Mouse (Mus musculus) hindbrain, postnatal 0 days (tissue): Measurements from ENCODE around the gene Farsa. TPM values are rescaled to one million over a fixed set of nuclear protein-coding genes. Genes with fewer than 3 reads are reported as not detected.
"Not testable (repeated sequence)": the region's sequence is repeated elsewhere in the genome, so short reads cannot be mapped to it uniquely, and the experiment has no call there.

Source experiments
- ATAC-seq: fragments of 200-750 bp; cut with Nextera tagmentation; 2 replicates; pipeline ENCODE4 v1.8.0; 2017; ENCODE audit warnings: mild to moderate bottlenecking, moderate TSS enrichment, moderate library complexity
- DNase-seq: peaks from one replicate; pipeline ENCODE4 v3.0.0-alpha.2; 2015; ENCODE audit warnings: low spot score
- H3K27ac ChIP-seq: fragments of 300-500 bp; sonication (generic); 2 replicates; pipeline ENCODE4 v1.5.1; 2014; ENCODE audit warnings: mild to moderate bottlenecking
- H3K27me3 ChIP-seq: fragments of 300-500 bp; sonication (generic); 2 replicates; pipeline ENCODE4 v1.6.1; 2014; ENCODE audit warnings: low read length, mixed read lengths; ENCODE audit not compliant: insufficient read depth
- H3K36me3 ChIP-seq: fragments of 300-500 bp; sonication (generic); 2 replicates; pipeline ENCODE4 v1.6.1; 2014; ENCODE audit warnings: low read length, mixed read lengths; ENCODE audit not compliant: insufficient read depth
- H3K4me1 ChIP-seq: fragments of 300-500 bp; sonication (generic); 2 replicates; pipeline ENCODE4 v1.6.1; 2014; ENCODE audit warnings: antibody characterized with exemption, low read length, mixed read lengths; ENCODE audit not compliant: insufficient read depth
- H3K4me2 ChIP-seq: fragments of 300-500 bp; sonication (generic); 2 replicates; pipeline ENCODE4 v1.6.1; 2014; ENCODE audit warnings: low read depth, mild to moderate bottlenecking, low read length, moderate library complexity, mixed read lengths
- H3K4me3 ChIP-seq: fragments of 300-500 bp; sonication (generic); 2 replicates; pipeline ENCODE4 v1.5.1; 2014; ENCODE audit warnings: low read length
- H3K9ac ChIP-seq: fragments of 300-500 bp; sonication (generic); replicated peaks from 2 replicates; pipeline ENCODE4 v1.6.1; 2014; ENCODE audit warnings: mild to moderate bottlenecking, low read length, moderate library complexity, mixed read lengths
- H3K9me3 ChIP-seq: fragments of 300-500 bp; sonication (generic); 2 replicates; pipeline ENCODE4 v1.6.1; 2016; ENCODE audit warnings: low read length, mixed read lengths
- CTCF ChIP-seq: IDR thresholded peaks from 2 replicates; pipeline ENCODE4 v1.5.1; 2016; ENCODE audit warnings: antibody characterized with exemption, control low read depth, low read depth
- WGBS: fragments of 180-500 bp; shearing (Covaris S2); extraction: QIAGEN DNeasy Blood & Tissue Kit; methylation state at CpG from one replicate; pipeline ENCODE4 v1.1.7; 2014; 5-methylcytosine and 5-hydroxymethylcytosine counted together
- polyA plus RNA-seq: library from polyadenylated mRNA; unstranded; fragments of >200 nt; fragmentation: Nextera tagmentation; extraction: Ambion mirVana; gene quantifications from 2 replicates; pipeline ENCODE4 v1.2.1, GENCODE M21; 2015
- total RNA-seq: library from RNA; depleted of rRNA; stranded (reverse); fragments of >200 nt; gene quantifications from 2 replicates; pipeline ENCODE4 v1.2.3, GENCODE M21; 2014

The Farsa gene
- total and polyA plus RNA-seq, 2 experiments from 2014 or later, result 86.1 to 89.8 TPM

GRCm38 (mm10) chr8:84902367-84902919, 45.7 kb downstream of the Farsa start:
- Histone ChIP-seq H3K9ac (peak overlapping the region; percentile 47), H3K9me3 (no peaks in the 10 kb centered on the region), H3K4me3 (peak overlapping the region; percentile 46), H3K36me3 (no peaks in the 10 kb centered on the region), H3K27ac (no peak overlapping the region), H3K4me2 (peak overlapping the region; percentile 86), H3K27me3 (no peaks in the 10 kb centered on the region; the same call in 1 of the 2 replicates), H3K4me1 (0 out of 2 replicates have a peak, but pooled peaks cover 4% of the 10 kb centered on the region)
- ATAC-seq (no peak), DNase-seq (no peak)
- TF ChIP-seq CTCF, result no peak
- WGBS, result 5% methylated on average over 24 of the region's 24 CpGs

- ATAC-seq, result peak; percentile 91
- WGBS, result under 1% methylated on average over 66 of the region's 68 CpGs
- H3K4me3 ChIP-seq, result peak overlapping the region; percentile 46
- H3K4me1 ChIP-seq, result 0 out of 2 replicates have a peak, but pooled peaks cover 4% of the 10 kb centered on the region
- DNase-seq, result peak; percentile 93
- H3K36me3 ChIP-seq, result no peaks in the 10 kb centered on the region
- peak overlapping the region; percentile 86 for H3K4me2 ChIP-seq
- 0 out of 2 replicates have a peak overlapping the region, but pooled peaks have one; percentile 23 for H3K27ac ChIP-seq
- H3K9me3 ChIP-seq, result no peaks in the 10 kb centered on the region
- peak overlapping the region; percentile 47 for H3K9ac ChIP-seq
- no peaks in the 10 kb centered on the region; the same call in 1 of the 2 replicates for H3K27me3 ChIP-seq
- TF ChIP-seq CTCF, result peak; percentile 84
Observed at GRCm38 (mm10) chr8:84902920-84903661, 46.3 kb downstream of the Farsa start.

GRCm38 (mm10) chr8:84904351-84904750, 47.6 kb downstream of the Farsa start:
- Histone ChIP-seq H3K4me1 (0 out of 2 replicates have a peak, but pooled peaks cover 4% of the 10 kb centered on the region), H3K9ac (no peak overlapping the region), H3K36me3 (no peaks in the 10 kb centered on the region), H3K4me2 (no peak overlapping the region), H3K27me3 (no peaks in the 10 kb centered on the region; the same call in 1 of the 2 replicates), H3K27ac (no peak overlapping the region), H3K4me3 (no peak overlapping the region), H3K9me3 (no peaks in the 10 kb centered on the region)
- 90% methylated on average over 7 of the region's 7 CpGs for WGBS
- no peak for DNase-seq
- no peak for TF ChIP-seq CTCF
- ATAC-seq, result no peak

- no peak overlapping the region for H3K27ac ChIP-seq
- H3K27me3 ChIP-seq, result no peaks in the 10 kb centered on the region
- H3K9ac ChIP-seq, result no peak overlapping the region
- TF ChIP-seq CTCF, result no peak
- ATAC-seq, result no peak
- 92% methylated on average over 9 of the region's 9 CpGs for WGBS
- no peak overlapping the region for H3K4me3 ChIP-seq
- 0 out of 2 replicates have a peak, but pooled peaks cover 4% of the 10 kb centered on the region for H3K4me1 ChIP-seq
- H3K9me3 ChIP-seq, result no peaks in the 10 kb centered on the region
- no peak overlapping the region for H3K4me2 ChIP-seq
- peaks cover 9% of the 10 kb centered on the region; the same call in 1 of the 2 replicates for H3K36me3 ChIP-seq
- DNase-seq, result no peak
Observed at GRCm38 (mm10) chr8:84907037-84907436, 50.2 kb downstream of the Farsa start.

- ATAC-seq (no peak), DNase-seq (no peak)
- peaks cover 13% of the 10 kb centered on the region; the same call in 1 of the 2 replicates for H3K36me3 ChIP-seq
- H3K9ac ChIP-seq, result no peak overlapping the region
- H3K27me3 ChIP-seq, result no peaks in the 10 kb centered on the region
- no peak overlapping the region for H3K27ac ChIP-seq
- no peak overlapping the region for H3K4me3 ChIP-seq
- WGBS, result 78% methylated on average over 8 of the region's 8 CpGs
- 0 out of 2 replicates have a peak, but pooled peaks cover 4% of the 10 kb centered on the region for H3K4me1 ChIP-seq
- H3K4me2 ChIP-seq, result no peak overlapping the region
- H3K9me3 ChIP-seq, result no peaks in the 10 kb centered on the region
- TF ChIP-seq CTCF, result no peak
Observed at GRCm38 (mm10) chr8:84907493-84907892, 50.7 kb downstream of the Farsa start.

GRCm38 (mm10) chr8:84907979-84908378, 51.2 kb downstream of the Farsa start:
- not testable (repeated sequence) for H3K9ac ChIP-seq, DNase-seq, ATAC-seq, H3K27me3 ChIP-seq, H3K9me3 ChIP-seq, H3K27ac ChIP-seq, H3K4me1 ChIP-seq
- TF ChIP-seq CTCF, result 0 out of 2 replicates have a peak, but pooled peaks have one; percentile 11
- Histone ChIP-seq H3K36me3 (peaks cover 18% of the 10 kb centered on the region; the same call in 1 of the 2 replicates), H3K4me2 (peak overlapping the region; percentile 66), H3K4me3 (peak overlapping the region; percentile 37; the same call in 1 of the 2 replicates)
- 28% methylated on average over 6 of the region's 7 CpGs for WGBS
